Mouse (Mus musculus) small intestine, adult 2 months (tissue): ENCODE results near the gene Ankrd13d.

ENCODE experiments used
- CTCF ChIP-seq: fragments of 200-500 bp; IDR thresholded peaks from 2 replicates; pipeline ENCODE4 v1.5.1; 2012; ENCODE audit warnings: low read depth, mild to moderate bottlenecking, control low read depth, inconsistent platforms, low read length, moderate library complexity, mixed read lengths; ENCODE audit not compliant: insufficient replicate concordance, insufficient read length; ENCODE audit errors: extremely low read depth
- POLR2A ChIP-seq: fragments of 200-500 bp; IDR thresholded peaks from 2 replicates; pipeline ENCODE4 v1.6.1; 2012; ENCODE audit warnings: low read depth, mild to moderate bottlenecking, control low read depth, inconsistent platforms, low read length, moderate library complexity

DNA sequence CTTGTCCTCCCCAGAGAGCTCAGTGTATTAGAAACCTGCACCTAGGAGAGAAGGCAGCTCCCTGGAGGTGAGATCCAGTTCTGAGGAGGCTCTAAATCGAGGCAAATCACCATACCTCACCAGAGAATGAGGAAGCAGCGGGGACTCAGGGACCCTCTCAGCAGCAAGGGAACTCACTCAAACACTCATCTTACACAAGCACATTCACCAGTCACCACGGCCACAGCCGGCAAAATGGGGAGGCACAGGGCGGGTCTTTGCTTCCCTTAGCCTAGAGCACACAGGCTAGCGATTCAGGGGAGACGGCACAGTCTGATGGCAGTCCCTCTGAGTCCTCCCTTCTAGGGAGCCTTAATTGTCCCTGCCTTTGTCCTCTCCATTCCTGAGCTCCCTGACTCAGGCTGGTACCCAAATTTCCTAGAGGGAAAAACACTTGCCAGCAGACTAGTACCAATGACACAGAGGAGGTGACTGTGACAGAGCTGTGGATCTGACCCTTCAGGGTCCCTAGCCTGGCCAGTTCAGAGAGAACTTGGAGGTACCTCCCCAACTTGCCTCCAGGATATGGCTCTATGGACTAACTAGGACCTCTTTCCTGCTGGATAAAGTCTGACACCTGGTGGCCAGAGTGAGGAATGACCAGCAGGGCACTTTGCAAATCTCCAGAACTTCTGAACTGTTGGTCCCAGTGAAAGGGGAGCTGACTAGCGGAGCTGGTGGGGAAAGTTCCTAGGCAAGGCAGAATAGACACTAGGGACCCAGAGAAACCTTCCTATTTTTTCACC lies 54.9 kb downstream of the Ankrd13d start:
- TF ChIP-seq CTCF (peak; percentile 85; the same call in 1 of the 2 replicates), POLR2A (no peak)
